In the genomic region with DNA sequence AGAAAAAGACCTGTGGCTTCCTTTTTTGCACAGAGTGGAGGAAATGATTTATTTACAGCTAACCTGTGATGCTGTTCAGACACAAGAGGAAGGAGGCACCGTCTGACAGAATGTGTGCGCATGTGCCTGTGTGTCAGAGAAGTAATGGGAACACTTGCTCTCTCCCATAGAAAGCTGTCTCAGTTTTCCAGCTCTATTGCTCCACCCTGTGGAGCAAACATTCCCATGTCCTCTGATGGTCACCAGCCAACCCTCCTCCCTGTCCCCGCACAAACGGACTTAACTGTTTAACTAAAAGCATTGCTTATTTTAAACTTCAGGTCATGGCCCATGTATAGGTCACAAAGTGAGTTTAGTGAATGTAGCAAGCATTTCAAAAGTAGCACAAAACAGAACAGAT, we compare ENCODE assay signal across 8 mouse cellular contexts. TPM values are rescaled to one million over a fixed set of nuclear protein-coding genes. Genes with fewer than 3 reads are reported as not detected.
DNase-seq lines count a peak whose midpoint lies in the region; ATAC-seq lines count a peak whose summit lies in the region.

No protein-coding gene starts in this region.

- intact Hi-C loops in gastrocnemius, postnatal 14 days (cut with DNase I; ENCODE audit: low total_unique reads), result no loop called here

- ATAC-seq in erythroid progenitor cell, adult 5-6 weeks (replicated peaks; ENCODE audit: low FRiP score, poor library complexity, severe bottlenecking), result no peak

- DNase-seq in gastrocnemius, postnatal 14 days, result peak; percentile 19
- no peak for DNase-seq in gastrocnemius, postnatal 25 days
- peak; percentile 30 for DNase-seq in urinary bladder, postnatal 25 days (ENCODE audit: low spot score)
- no peak for DNase-seq in urinary bladder, postnatal 4 days (ENCODE audit: low spot score in 2 of 2)
- peak; percentile 24 to 49 for DNase-seq in frontal cortex, postnatal 36 days (ENCODE audit: low spot score in 2 of 2)
- DNase-seq in lung, postnatal 10 days, result peak; percentile 76
- no peak for DNase-seq in ovary, postnatal 14 days (ENCODE audit: low spot score)

RNA-seq across cellular contexts. Expression of gene Olfr223, which starts 21.0 kb away (rescaled TPM):
- not detected for total RNA-seq in gastrocnemius, postnatal 14 days (2021)
- not detected for total RNA-seq in gastrocnemius, postnatal 25 days (2021)
- not detected in 2 replicates for total RNA-seq in erythroid progenitor cell, adult 5-6 weeks (2015; ENCODE audit: low replicate concordance)
- total RNA-seq in erythroid progenitor cell, adult 5-6 weeks (2017; ENCODE audit: low replicate concordance), result not detected in 2 replicates

RNA-seq across cellular contexts. Expression of gene Olfr222, which starts 38.1 kb away (rescaled TPM):
- not detected for total RNA-seq in gastrocnemius, postnatal 14 days (2021)
- not detected for total RNA-seq in gastrocnemius, postnatal 25 days (2021)
- total RNA-seq in erythroid progenitor cell, adult 5-6 weeks (2015; ENCODE audit: low replicate concordance), result not detected in 2 replicates
- total RNA-seq in erythroid progenitor cell, adult 5-6 weeks (2017; ENCODE audit: low replicate concordance), result not detected in 2 replicates

RNA-seq across cellular contexts. Expression of gene Mprip, which starts 47.0 kb away (rescaled TPM):
- 100 to 1,000 TPM in 1 of 2 experiments, 10 to 100 TPM in 1; 94.7 to 120 TPM for total RNA-seq in gastrocnemius, postnatal 14 days (2021)
- total RNA-seq in gastrocnemius, postnatal 25 days (2021), result 10 to 100 TPM; 71.9 to 86.7 TPM
- total RNA-seq in erythroid progenitor cell, adult 5-6 weeks (2015; ENCODE audit: low replicate concordance), result 21.4 and 38.2 TPM in 2 replicates
- 20.7 and 44.4 TPM in 2 replicates for total RNA-seq in erythroid progenitor cell, adult 5-6 weeks (2017; ENCODE audit: low replicate concordance)

Comparison
In these comparisons a context has a peak if more than half of its experiments do, and no peak if none do; other contexts are left out.
1. DNase-seq: peak in gastrocnemius, postnatal 14 days (single experiment), urinary bladder, postnatal 25 days (single experiment), frontal cortex, postnatal 36 days (2 of 2) and lung, postnatal 10 days (single experiment); none in gastrocnemius, postnatal 25 days (single experiment), urinary bladder, postnatal 4 days (0 of 2) and ovary, postnatal 14 days (single experiment).